Mouse (Mus musculus): Measurements from ENCODE around the gene Hnrnpl.
A peak's percentile ranks its signal among the peaks of the same experiment; 100 is the strongest.

The Hnrnpl gene

DNA sequence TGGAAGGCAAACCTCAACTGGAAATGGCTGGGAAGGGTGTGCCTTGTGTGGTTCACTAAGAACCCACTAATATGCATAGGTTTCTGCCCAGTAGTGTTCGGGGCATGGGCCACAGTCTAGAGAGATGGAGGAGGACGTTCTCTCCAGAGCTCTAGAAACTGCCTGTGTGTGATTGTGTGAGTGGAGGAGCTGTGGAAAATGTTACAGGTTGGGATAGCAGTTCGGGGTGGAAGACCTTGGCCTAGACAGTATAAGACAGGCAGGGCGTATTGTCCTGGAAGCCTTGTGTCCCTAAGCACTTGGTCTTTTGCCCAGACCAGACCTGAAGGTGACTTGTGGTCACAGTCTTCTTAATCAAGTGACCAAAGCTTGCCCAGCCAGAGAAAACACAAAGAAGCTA, 4.1 kb downstream of the Hnrnpl start:
- DNase-seq (ENCODE audit: low read depth, low spot score) = no peak

DNA sequence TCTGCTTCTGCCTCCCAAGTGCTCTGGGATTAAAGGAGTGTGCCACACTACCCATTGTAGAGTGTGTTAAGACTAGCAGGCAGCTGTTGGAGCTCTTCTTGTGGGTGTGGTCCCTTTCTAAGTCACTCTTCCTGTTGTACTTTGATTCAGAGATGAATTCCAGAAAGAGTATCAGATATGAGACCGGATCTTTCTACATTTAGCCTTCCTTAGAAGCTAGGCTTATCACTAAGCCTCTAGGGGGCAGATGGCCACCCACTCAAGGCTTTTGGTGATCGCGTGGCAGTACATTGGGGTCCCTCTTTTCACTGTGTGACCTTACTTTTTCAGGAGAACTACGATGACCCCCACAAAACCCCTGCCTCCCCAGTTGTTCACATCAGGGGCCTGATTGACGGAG, 4.6 kb downstream of the Hnrnpl start:
- DNase-seq (ENCODE audit: low read depth, low spot score) = no peak

DNA sequence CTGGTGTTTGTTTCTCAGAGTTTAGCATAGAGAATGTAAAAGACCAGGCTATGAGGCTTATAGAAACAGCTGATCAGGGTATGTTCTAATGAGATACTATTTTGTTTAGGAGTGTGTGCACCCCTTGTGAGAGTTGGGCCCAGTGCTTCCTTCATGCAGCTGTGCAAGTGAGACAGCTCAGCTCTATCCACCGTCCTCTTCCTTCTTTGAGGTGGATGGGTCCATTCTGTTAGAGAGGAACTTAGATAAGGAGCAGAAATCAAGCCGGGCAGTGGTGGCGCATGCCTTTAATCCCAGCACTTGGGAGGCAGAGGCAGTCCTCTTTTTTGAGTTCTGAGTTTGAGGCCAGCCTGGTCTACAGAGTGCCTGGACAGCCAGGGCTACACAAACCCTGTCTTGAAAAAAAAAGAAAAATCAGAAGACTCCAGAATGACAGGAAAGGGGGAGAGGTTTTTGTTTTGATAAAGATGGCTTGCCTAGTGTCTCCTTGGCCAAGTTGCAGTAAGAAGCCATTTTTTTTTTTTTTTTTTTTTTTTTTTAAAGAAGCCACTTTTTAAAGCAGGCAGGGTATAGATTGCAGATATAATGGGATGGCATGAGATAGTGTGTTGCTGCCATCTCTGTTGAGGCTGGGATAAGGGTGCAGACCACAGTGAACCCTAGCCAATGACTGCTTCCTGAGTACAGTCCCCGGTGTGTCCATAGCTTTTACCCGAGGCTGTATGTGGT, 6.1 kb downstream of the Hnrnpl start:
- no peak for DNase-seq (ENCODE audit: low read depth, low spot score)

DNA sequence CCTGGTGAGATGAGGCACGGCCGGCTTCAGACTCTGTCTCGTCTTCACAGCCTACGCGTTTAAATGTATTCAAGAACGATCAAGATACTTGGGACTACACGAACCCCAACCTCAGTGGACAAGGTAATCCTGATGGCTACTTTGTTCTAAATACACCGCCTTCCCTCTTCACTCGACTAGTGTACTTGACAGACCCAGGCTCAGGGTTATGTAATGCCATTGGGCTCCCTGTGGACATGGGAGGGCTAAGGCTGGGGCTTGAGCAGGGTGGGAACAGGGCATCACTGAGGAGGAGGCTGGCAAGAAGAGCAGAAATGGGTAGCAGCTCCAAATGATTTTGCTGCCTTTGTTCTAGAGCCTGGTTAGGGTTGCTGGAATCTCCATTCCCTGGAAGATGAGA, 6.9 kb downstream of the Hnrnpl start:
- no peak for DNase-seq (ENCODE audit: low read depth, low spot score)

DNA sequence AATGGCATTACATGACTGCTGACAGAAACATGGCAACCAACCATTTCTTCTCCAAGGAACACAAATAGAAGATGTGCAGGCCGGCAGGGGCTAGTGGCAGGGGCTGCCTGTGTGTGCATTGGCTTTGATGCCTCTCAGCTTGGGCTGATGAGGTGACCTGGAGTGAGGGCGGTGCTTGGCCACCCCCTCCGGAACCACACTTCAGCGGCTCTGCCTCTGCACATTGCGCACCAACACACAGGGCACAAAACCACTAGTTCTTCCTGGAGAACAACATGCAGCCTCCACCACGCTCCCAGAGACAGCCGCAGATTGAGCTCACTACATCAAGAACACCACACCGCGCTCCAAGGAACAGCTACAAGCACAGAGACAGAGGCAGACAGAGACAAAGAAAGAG, 7.9 kb downstream of the Hnrnpl start:
- no peak for DNase-seq (ENCODE audit: low read depth, low spot score)

DNA sequence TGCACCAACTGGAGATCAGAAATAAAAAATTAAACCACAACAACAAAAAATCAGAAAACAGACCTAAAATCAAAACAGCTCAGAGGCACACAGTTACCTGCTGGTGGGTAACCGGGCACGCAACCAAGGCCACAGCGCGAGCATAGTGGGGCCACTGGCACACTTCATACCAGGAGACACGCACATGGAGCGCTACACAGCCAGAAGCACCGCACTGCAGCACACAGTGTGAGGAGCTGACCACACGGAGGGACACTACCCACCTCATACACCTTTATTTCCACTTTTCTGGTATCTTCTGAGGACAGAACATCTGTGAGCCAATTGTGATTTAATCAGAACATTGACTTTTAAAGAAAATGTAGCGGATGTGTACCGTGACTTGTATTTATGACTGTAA, 8.6 kb downstream of the Hnrnpl start:
- no peak for DNase-seq (ENCODE audit: low read depth, low spot score)

DNA sequence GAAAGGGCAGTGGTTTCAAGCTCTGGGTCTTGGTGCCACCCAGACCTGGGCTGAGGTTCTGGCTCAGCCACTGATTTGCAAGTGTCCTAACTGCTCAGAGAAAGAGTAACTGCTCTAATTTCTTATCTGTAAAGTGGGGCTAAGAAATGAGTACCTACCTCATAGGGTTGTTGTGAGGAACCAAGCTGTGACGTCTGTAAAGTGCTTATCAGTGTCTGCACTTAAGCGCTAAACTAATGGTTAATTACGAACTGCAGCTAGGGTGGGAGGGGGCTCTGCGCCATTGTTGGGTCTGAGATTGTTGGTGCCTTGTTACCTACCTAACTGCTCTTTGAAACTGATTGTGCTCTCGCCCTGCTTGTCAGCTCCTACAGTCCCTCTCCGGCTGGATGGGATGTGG, 9.2 kb downstream of the Hnrnpl start:
- DNase-seq (ENCODE audit: low read depth, low spot score) = no peak

DNA sequence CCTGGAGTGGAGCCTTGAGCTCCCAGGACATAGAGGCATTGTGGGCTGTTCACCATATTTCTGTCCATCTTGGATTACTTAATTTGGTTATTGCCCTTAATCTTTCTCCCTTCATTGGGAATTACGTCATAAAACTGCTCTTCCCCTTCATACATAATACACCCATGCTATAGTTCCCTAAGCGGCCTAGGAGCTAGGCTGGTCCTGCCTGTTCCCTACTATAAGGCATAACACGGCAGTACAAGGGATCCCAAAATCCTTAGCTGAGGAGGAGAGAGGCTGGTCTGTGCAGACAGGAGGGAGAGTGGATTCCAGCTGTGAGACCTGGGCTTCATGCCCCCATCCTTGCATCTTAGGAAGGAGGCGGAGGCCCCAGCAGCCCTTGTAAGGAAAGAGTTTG, 9.6 kb downstream of the Hnrnpl start:
- no peak for DNase-seq (ENCODE audit: low read depth, low spot score)

DNA sequence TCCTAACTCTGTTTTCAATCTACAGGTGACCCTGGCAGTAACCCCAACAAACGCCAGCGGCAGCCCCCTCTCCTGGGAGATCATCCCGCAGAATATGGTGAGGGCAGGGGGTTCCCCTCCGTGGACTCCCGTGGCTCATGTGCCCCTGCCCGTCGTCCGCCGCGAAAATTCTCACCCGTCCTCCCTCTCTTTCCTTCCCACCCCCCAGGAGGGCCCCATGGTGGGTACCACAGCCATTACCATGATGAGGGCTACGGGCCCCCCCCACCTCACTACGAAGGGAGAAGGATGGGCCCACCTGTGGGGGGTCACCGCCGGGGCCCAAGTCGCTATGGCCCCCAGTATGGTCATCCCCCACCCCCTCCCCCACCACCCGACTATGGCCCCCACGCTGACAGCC, 10.1 kb downstream of the Hnrnpl start:
- DNase-seq (ENCODE audit: low read depth, low spot score) = no peak

DNA sequence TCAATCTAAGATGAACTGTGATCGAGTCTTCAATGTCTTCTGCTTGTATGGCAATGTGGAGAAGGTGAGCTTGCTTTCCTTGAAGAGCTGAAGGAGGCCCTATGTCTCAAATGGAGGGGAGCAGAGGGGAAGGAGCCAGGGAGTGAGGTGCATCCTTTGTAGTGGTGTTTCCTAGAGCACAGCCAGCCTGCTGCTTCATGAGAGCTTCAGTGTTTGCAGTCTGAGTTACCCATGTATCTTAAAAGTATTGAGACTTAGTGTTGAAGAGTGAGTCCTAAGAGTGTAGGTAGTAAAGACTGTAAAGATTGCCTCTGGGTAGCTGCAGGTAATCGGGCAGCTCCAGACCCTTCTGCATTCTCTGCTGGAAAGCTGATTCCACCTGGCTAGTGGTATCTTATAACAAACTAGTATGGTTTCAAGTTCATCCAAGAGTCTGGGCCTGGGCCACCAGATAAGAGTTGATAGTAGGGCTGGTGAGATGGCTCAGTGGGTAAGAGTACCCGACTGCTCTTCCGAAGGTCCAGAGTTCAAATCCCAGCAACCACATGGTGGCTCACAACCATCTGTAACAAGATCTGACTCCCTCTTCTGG, 10.6 kb downstream of the Hnrnpl start:
- no peak for DNase-seq (ENCODE audit: low read depth, low spot score)

DNA sequence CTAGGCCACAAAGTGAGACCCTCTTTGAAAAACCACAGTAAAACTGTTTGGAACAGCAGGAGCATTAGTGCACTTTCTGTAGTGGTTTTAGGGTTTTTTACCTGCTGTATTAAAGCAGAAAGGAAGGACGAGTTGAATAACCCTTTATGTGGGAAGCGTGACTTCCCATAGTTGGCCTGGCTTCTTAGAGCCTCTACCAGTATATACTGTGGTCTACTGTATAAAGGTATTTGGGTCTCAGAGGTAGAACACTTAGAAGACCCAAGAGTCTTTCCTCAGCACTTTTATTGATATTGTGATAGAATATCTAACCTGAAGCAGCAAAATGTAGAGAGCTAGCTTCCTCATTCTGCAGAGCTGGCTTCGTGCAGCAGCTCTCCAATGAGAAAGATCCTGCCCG, 11.2 kb downstream of the Hnrnpl start:
- DNase-seq (ENCODE audit: low read depth, low spot score) = no peak

DNA sequence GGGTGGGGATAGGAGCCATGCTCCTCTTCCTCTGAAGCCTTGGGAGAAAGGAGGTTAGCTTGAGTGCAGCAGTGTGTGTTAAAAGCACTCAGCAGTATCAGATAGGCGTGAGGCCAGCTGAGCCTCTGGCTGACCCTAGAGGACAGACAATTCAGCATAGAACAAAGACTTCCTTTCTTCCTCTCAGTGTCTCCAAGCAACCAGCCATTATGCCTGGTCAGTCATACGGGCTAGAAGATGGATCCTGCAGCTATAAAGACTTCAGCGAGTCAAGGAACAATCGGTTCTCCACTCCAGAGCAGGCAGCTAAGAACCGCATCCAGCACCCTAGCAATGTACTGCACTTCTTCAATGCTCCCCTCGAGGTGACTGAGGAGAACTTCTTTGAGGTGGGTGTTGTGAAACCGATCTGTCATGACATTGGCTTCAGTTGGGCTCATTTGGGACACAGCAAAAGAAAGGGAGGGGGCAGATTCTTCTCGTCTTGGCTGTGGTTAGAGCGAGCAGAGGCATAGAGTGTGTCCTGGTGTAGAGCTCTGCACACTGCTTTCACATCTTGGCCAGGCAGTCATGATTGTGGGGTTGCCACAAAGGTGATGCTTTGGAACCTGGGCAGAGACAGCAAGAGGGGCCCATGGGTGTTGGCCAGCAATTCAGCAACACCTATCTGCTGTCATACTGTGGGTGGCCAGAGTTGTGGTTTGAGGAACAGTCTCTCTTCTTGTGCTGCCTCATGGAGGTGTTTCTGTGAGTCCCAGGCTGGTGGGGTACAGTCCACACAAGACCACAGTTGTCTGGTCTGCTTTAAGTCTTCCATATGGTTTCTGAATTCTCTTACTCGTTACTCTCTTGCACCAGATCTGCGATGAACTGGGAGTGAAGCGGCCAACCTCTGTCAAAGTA, 12.3 kb downstream of the Hnrnpl start:
- DNase-seq (ENCODE audit: low read depth, low spot score) = no peak

DNA sequence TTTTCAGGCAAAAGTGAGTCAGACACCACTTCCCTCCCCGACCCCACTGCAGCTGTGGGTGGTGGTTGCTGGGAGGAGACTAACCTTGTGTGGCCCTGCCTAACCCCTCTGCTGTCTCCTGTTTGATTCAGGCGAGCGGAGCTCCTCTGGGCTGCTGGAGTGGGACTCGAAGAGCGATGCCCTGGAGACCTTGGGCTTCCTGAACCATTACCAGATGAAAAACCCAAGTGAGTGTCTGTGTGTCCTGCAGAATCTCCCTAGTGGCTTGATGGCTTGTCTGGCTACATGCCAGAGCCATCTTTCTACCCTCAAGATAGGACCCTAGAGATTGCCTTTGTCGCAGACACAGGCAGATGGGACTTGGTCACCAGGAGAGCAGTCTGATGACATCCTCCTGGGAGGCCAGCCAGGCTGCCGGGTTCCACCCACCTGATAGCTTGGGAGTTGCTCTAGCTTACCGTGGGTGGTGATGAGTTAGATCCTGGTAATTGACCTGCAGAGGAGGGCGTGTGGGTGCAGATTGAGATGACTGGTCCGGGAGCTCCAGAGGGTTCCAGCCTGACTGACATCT, 13.0 kb downstream of the Hnrnpl start:
- DNase-seq (ENCODE audit: low read depth, low spot score) = no peak

DNA sequence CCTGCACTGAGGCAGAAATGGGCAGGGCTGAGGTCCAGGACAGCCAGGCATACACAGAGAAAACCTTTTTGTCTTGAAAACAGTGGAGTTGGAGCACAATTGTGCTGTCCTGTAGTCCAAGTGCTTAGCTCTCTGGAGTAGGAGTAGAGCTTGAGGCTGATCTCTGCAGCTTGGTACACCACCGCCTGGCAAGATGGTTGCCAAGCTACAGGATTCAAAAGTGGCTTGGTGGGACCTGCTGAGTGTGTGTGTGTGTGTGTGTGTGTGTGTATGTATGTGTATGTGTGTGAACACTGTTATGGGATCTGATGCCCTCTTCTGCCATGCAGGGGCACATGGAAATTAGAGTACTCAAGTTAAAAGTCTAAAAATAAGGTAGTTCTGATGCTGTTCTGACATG, 14.2 kb downstream of the Hnrnpl start:
- DNase-seq (ENCODE audit: low read depth, low spot score) = no peak

DNA sequence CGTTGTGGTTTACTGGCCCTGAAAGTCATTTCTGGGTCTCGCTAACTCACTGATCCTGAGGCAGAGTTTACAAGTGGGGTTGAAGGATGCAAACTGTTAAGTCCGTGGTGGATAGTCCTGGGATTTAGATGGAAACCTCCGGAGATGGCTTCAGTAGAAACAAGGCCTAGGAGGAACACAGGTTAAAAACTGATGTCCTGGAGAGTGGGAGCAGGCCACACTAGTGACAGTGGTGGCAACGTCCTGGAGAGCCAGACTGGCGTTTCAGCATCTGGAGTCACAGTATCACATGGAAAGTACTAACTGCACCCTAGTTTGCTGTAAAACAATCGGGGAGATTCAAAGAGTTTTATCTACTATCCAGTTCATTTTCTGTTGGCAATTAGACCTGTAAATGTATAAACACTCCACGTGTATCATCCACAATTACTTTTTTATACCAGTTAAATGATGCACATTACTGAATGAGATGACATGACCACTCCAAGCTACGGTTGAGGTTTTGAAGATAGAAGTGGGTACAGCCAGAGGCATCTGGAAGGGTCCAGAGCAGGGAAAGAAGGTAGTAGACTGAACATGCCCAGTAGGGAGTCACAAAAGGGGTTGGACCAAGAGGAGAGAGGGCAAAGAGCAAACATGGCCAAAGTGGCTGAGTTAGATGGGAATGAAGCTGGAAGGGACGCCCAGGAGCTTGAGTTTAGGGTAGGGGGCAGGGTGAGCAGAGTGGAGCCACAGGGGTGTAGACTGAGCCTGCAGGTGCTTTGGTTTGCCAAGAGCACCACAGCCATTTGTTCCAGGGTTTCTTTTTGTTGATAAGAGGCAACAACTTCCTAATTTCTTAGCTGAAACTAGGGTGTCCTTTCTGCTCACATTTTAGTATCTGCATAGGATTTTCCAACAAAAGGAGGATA, 14.9 kb downstream of the Hnrnpl start:
- no peak for DNase-seq (ENCODE audit: low read depth, low spot score)

DNA sequence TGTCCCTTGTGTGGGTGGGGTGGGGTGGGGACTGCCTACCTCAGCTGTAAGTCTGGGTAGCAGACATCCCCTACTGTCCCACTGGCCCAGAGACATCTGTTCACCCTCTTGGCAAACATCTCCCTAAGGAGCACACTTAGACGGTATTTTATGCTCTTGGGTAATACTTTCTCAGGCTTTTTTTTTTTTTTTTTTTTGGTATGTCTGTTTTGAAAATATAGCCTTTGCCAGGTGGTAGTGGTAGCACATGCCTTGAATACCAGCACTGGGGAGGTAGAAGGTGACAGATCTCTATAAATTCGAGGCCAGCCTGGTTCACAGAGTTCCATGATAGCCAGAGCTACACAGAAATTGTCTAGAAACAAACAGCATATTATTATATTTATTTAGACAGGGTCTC, 15.6 kb downstream of the Hnrnpl start:
- DNase-seq (ENCODE audit: low read depth, low spot score) = no peak

DNA sequence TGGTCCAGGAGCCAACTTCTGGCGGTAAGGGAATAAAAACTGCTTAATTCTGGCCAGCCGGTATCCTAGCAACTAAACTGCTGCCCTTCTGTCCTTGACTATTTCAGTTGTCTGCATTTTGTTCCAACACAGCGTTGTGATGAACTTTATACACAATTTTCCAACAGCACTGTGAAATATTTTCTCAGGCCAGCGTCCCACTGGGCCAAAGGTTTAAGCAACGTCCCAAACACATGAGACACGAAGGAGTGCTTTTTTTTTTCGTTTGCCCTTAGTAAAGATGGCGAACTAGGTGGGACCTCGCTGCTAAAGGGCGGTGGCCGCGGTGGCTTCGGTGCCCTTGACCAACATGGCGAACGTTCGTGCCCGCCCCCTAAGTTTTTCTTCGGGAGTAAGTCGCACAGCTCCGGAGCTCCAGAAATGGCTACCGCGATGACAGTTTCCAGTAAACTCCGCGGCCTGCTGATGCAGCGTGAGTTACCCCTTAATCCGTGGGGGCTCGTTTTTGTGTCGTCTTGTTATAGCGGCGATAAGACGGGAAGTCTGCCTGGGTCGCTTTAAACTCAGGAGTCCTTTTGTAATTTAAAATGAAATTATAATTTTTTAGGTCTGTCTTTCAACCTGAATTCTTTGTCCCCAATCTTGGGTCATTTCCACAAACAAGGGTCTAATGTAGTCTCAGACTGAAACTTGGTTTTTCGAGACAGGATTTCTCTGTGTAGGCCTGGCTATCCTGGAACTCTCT, 16.8 kb downstream of the Hnrnpl start, which contains the start of gene Ech1:
Gene Ech1, plus strand, starts transcription at position 277 of the 745 bp plus-strand sequence.
- peak; percentile 75 for DNase-seq (ENCODE audit: low read depth, low spot score)

DNA sequence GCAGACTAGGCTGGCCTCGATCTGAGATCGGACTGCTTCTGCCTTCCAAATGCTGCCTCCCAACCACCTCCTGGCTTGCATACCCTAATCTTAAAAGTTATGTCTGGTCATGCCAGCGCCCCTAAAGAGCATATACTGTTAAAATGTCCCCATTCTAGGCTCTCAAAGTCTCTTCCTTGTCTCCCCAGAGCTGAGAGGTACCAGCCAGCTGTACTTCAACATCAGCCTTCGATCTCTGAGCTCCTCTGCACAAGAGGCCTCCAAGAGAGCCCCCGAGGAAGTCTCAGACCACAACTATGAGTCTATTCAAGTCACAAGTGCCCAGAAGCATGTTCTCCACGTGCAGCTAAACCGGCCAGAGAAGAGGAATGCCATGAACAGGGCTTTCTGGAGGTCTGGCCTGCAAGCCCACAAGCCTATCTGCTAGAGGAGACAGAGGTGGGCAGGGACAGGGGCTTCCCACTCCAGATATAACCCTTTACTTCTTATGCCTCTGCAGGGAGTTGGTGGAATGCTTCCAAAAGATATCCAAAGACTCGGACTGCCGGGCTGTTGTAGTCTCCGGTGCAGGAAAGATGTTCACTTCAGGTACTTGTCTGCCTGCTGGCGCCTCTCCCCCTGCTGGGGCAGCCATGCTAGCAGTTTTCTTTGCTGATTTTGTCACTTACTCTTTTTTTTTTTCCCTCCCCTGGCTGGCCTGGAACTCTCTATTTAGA, 17.5 kb downstream of the Hnrnpl start:
- DNase-seq (ENCODE audit: low read depth, low spot score) = no peak

DNA sequence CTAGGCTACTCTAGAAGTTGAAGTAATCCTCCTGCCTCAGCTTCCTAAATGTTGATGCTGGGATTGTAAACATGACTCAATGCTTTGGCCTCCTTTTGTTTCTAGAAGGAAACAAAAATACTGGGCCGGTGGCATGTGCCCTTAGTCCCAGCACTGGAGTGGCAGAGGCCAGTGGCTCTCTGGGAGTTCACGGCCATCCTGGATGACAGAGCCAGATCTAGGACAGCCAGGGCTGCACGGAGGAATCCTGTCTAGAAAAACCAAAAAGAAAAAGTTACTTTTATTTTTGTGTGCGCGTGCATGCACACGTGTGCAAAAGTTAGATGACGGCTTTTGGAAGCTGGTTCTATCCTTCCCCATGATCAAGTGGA, 18.0 kb downstream of the Hnrnpl start:
- DNase-seq (ENCODE audit: low read depth, low spot score) = no peak

DNA sequence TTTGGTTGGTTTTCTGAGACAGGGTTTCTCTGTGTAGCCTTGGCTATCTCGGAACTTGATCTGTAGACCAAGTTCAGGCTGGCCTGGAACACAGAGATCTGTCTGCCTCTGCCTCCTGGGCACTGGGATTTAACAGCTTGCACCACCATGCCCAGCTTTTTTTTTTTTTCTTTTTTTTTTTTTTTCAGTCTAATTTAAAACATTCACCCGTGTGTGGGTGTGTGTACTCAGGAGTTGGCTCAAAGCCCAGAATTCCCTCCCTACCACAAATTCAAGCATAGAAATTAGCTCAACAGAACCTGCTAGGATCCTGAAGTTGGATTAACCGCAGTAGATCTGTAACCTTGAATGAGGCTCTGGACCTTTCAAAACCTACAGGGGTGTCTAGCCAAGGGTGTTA, 19.0 kb downstream of the Hnrnpl start:
- no peak for DNase-seq (ENCODE audit: low read depth, low spot score)
